Mouse (Mus musculus): ENCODE data around the gene Ikbke. TPM values are rescaled to one million over a fixed set of nuclear protein-coding genes. Genes with fewer than 3 reads are reported as not detected.

The Ikbke gene
- total RNA-seq, 2 experiments from 2014 or later: 19.5 to 20.0 TPM

- no peak for DNase-seq (ENCODE audit: low spot score in 2 of 2)
These were observed 36.5 kb downstream of the Ikbke start for GRCm38 (mm10) chr1:131242956-131243355.

- no peak for DNase-seq (ENCODE audit: low spot score in 2 of 2)
These were observed 39.7 kb downstream of the Ikbke start for GRCm38 (mm10) chr1:131239576-131240193.

- DNase-seq (ENCODE audit: low spot score in 2 of 2): peak in 1 of 2 experiments; percentile 44
These were observed 40.5 kb downstream of the Ikbke start for GRCm38 (mm10) chr1:131238931-131239381.

GRCm38 (mm10) chr1:131236077-131236476 lies 43.3 kb downstream of the Ikbke start:
- no peak for DNase-seq (ENCODE audit: low spot score in 2 of 2)

- DNase-seq (ENCODE audit: low spot score in 2 of 2): no peak
These were observed 45.9 kb downstream of the Ikbke start for GRCm38 (mm10) chr1:131233527-131233926.

- DNase-seq (ENCODE audit: low spot score in 2 of 2): no peak
These were observed 50.7 kb downstream of the Ikbke start for GRCm38 (mm10) chr1:131228659-131229058.

- no peak for DNase-seq (ENCODE audit: low spot score in 2 of 2)
These were observed 51.2 kb downstream of the Ikbke start for GRCm38 (mm10) chr1:131228225-131228624.

GRCm38 (mm10) chr1:131224848-131225471 lies 54.4 kb downstream of the Ikbke start:
- DNase-seq (ENCODE audit: low spot score in 2 of 2): no peak

GRCm38 (mm10) chr1:131223345-131223744 lies 56.1 kb downstream of the Ikbke start:
- DNase-seq (ENCODE audit: low spot score in 2 of 2): no peak

GRCm38 (mm10) chr1:131221822-131222590 lies 57.4 kb downstream of the Ikbke start:
- DNase-seq (ENCODE audit: low spot score in 2 of 2): no peak

- no peak for DNase-seq (ENCODE audit: low spot score in 2 of 2)
These were observed 60.5 kb downstream of the Ikbke start for GRCm38 (mm10) chr1:131218933-131219332.

GRCm38 (mm10) chr1:131213361-131213760 lies 66.0 kb downstream of the Ikbke start:
- DNase-seq (ENCODE audit: low spot score in 2 of 2): no peak

- no peak for DNase-seq (ENCODE audit: low spot score in 2 of 2)
These were observed 66.5 kb downstream of the Ikbke start for GRCm38 (mm10) chr1:131212956-131213355.

- DNase-seq (ENCODE audit: low spot score in 2 of 2): no peak
These were observed 67.8 kb downstream of the Ikbke start for GRCm38 (mm10) chr1:131211655-131212054.

GRCm38 (mm10) chr1:131209971-131210426 lies 69.4 kb downstream of the Ikbke start:
- peak in 1 of 2 experiments; percentile 17 for DNase-seq (ENCODE audit: low spot score in 2 of 2)

GRCm38 (mm10) chr1:131208800-131209199 lies 70.6 kb downstream of the Ikbke start:
- no peak for DNase-seq (ENCODE audit: low spot score in 2 of 2)

GRCm38 (mm10) chr1:131208081-131208480 lies 71.3 kb downstream of the Ikbke start:
- DNase-seq (ENCODE audit: low spot score in 2 of 2): no peak

- DNase-seq (ENCODE audit: low spot score in 2 of 2): peak; percentile 43 to 49
These were observed 71.9 kb downstream of the Ikbke start for GRCm38 (mm10) chr1:131207531-131207930.

- DNase-seq (ENCODE audit: low spot score in 2 of 2): no peak
These were observed 73.1 kb downstream of the Ikbke start for GRCm38 (mm10) chr1:131206342-131206741.

- DNase-seq (ENCODE audit: low spot score in 2 of 2): no peak
These were observed 74.9 kb downstream of the Ikbke start for GRCm38 (mm10) chr1:131204461-131204860.
